Mouse (Mus musculus) midbrain, postnatal 0 days (tissue): ENCODE measurements around the gene Ccna1. TPM values are rescaled to one million over a fixed set of nuclear protein-coding genes. Genes with fewer than 3 reads are reported as not detected.
A peak's percentile ranks its signal among the peaks of the same experiment; 100 is the strongest.

Source experiments
- ATAC-seq: fragments of 200-750 bp; cut with Nextera tagmentation; 2 replicates; pipeline ENCODE4 v1.8.0; 2017; ENCODE audit warnings: moderate number of reproducible peaks, mild to moderate bottlenecking, moderate TSS enrichment, moderate library complexity; ENCODE audit not compliant: low FRiP score
- DNase-seq: peaks from one replicate; pipeline ENCODE4 v3.0.0-alpha.2; 2015; ENCODE audit warnings: low spot score
- H3K27ac ChIP-seq: fragments of 300-500 bp; sonication (generic); 2 replicates; pipeline ENCODE4 v1.5.1; 2014; ENCODE audit warnings: low read depth, mild to moderate bottlenecking, low read length, mixed read lengths
- H3K27me3 ChIP-seq: fragments of 300-500 bp; sonication (generic); 2 replicates; pipeline ENCODE4 v1.6.1; 2014; ENCODE audit warnings: low read length, control low read depth, mixed read lengths; ENCODE audit not compliant: insufficient read depth
- H3K36me3 ChIP-seq: fragments of 300-500 bp; sonication (generic); 2 replicates; pipeline ENCODE4 v1.6.1; 2014; ENCODE audit warnings: low read length, control low read depth, mixed read lengths; ENCODE audit not compliant: insufficient read depth
- H3K4me1 ChIP-seq: fragments of 300-500 bp; sonication (generic); 2 replicates; pipeline ENCODE4 v1.6.1; 2014; ENCODE audit warnings: mild to moderate bottlenecking, control low read depth, antibody characterized with exemption, low read length, mixed read lengths; ENCODE audit not compliant: insufficient read depth
- H3K4me2 ChIP-seq: fragments of 300-500 bp; sonication (generic); 2 replicates; pipeline ENCODE4 v1.6.1; 2014; ENCODE audit warnings: low read depth, mild to moderate bottlenecking, low read length, mixed read lengths; ENCODE audit not compliant: poor library complexity, severe bottlenecking
- H3K4me3 ChIP-seq: fragments of 300-500 bp; sonication (generic); 2 replicates; pipeline ENCODE4 v1.5.1; 2014; ENCODE audit warnings: low read depth, mild to moderate bottlenecking, low read length, moderate library complexity
- H3K9ac ChIP-seq: fragments of 300-500 bp; sonication (generic); replicated peaks from 2 replicates; pipeline ENCODE4 v1.6.1; 2014; ENCODE audit warnings: mild to moderate bottlenecking, low read length, moderate library complexity, mixed read lengths; ENCODE audit not compliant: poor library complexity, severe bottlenecking
- H3K9me3 ChIP-seq: fragments of 300-500 bp; sonication (generic); 2 replicates; pipeline ENCODE4 v1.6.1; 2016; ENCODE audit warnings: low read length, control low read depth
- CTCF ChIP-seq: IDR thresholded peaks from 2 replicates; pipeline ENCODE4 v1.5.1; 2016; ENCODE audit warnings: antibody characterized with exemption, mild to moderate bottlenecking
- WGBS: fragments of 180-500 bp; shearing (Covaris S2); extraction: QIAGEN DNeasy Blood & Tissue Kit; methylation state at CpG from one replicate; pipeline ENCODE4 v1.1.7; 2014; 5-methylcytosine and 5-hydroxymethylcytosine counted together
- polyA plus RNA-seq: library from polyadenylated mRNA; unstranded; fragments of >200 nt; fragmentation: Nextera tagmentation; extraction: Ambion mirVana; gene quantifications from 2 replicates; pipeline ENCODE4 v1.2.1, GENCODE M21; 2015
- total RNA-seq: library from RNA; depleted of rRNA; stranded (reverse); fragments of >200 nt; gene quantifications from 2 replicates; pipeline ENCODE4 v1.2.3, GENCODE M21; 2014

Ccna1 gene
- total and polyA plus RNA-seq, 2 experiments from 2014 or later: 2.9 to 3.6 TPM

DNA sequence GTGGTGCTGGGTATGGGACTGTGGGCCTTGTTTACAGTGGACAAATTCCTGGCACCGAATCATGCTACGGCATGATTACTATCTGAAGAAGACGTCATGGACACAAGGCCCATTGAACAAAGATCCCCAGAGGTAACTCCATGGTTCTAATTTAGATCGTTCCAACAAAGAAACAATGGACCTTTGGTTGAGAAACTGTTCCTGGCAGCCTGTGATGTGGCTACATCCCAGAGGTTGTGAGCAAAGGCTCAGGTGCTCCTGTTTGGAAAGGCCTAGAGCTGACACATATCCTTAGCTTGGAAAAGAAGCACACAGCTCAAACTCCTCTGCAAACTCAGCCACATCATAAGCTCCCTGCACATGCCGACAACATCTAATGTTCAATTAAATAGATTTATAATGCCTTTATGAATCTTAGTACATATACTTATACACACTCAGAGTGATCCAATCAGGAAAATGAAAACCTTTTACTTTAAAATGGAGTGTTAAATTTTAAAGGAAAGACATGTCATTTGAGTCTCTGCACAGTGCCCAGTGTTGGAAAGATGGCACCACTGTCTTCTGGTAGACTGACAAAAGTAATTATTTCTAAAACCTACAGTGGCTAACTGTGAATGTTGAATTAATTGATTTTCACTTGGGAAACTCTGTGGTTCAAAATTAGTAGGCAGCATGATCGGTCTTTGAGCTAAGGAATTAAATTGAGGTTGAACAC lies 19.4 kb upstream of the Ccna1 start:
- no peak for TF ChIP-seq CTCF
- WGBS: 65% methylated on average over 6 of the region's 6 CpGs
- H3K4me1 ChIP-seq: no peaks in the 10 kb centered on the region
- no peak overlapping the region for H3K9ac ChIP-seq
- H3K27me3 ChIP-seq: no peaks in the 10 kb centered on the region
- H3K4me2 ChIP-seq: no peak overlapping the region
- DNase-seq: no peak
- H3K4me3 ChIP-seq: no peak overlapping the region
- no peak for ATAC-seq
- no peaks in the 10 kb centered on the region for H3K9me3 ChIP-seq
- H3K27ac ChIP-seq: no peak overlapping the region
- no peaks in the 10 kb centered on the region for H3K36me3 ChIP-seq

DNA sequence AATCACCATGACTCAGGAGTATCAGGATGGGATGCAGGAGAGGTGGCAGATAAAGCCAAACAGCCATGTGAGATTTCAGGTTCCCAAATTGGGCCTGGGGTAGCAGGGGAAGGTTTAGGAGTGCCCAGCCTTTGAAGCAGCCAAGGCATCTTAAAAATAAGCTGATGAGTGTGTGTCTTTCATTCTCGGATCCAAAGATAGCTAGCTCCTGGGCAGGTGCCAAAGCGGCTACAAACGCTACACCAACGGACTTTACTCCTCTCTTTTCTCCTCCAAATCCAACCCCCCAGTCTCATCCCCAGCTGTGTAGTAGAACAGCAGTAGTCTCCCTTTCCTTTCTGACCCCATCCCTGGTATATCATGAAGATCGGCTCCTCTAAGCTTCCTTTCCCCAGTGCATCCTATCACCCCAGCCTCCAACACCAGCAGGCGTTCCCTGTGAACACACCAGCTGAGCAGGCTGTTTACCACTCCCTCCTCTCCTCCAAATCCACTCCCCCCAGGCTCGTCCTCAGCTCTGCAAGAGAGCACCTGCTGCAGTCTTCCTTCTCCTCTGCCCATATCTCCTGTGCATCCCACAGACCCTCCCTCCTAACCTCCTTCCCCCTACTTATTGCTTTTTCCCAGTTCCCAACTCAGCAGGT lies 12.6 kb upstream of the Ccna1 start:
- Histone ChIP-seq H3K9me3 (no peaks in the 10 kb centered on the region), H3K4me3 (no peak overlapping the region), H3K27ac (no peak overlapping the region), H3K4me1 (no peaks in the 10 kb centered on the region), H3K4me2 (no peak overlapping the region), H3K9ac (no peak overlapping the region), H3K27me3 (no peaks in the 10 kb centered on the region), H3K36me3 (no peaks in the 10 kb centered on the region)
- ATAC-seq: no peak
- WGBS: 40% methylated on average over 7 of the region's 7 CpGs
- TF ChIP-seq CTCF: no peak
- no peak for DNase-seq

DNA sequence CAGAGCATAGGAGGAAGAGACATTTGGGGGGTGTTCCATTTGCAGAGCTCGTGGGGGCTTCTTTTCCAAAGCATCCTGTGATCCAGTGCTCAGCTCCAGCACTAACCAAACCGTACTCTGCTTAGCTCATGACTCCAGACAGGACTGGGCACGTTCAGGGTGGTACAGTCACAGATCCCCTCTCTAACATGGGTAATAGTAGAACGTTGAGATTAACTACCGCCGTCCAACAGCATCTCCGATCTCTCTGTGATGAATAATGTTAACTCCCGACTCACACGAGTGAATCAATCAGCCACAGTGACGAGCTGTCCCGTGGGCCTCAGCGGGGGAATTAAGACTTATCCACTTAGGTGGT lies 11.3 kb upstream of the Ccna1 start:
- TF ChIP-seq CTCF: no peak
- H3K4me3 ChIP-seq: no peak overlapping the region
- H3K9ac ChIP-seq: no peak overlapping the region
- ATAC-seq (no peak), DNase-seq (no peak)
- no peak overlapping the region for H3K27ac ChIP-seq
- H3K9me3 ChIP-seq: no peaks in the 10 kb centered on the region
- no peaks in the 10 kb centered on the region for H3K27me3 ChIP-seq
- WGBS: 48% methylated on average over 12 of the region's 12 CpGs
- H3K4me2 ChIP-seq: no peak overlapping the region
- H3K4me1 ChIP-seq: no peaks in the 10 kb centered on the region
- no peaks in the 10 kb centered on the region for H3K36me3 ChIP-seq

DNA sequence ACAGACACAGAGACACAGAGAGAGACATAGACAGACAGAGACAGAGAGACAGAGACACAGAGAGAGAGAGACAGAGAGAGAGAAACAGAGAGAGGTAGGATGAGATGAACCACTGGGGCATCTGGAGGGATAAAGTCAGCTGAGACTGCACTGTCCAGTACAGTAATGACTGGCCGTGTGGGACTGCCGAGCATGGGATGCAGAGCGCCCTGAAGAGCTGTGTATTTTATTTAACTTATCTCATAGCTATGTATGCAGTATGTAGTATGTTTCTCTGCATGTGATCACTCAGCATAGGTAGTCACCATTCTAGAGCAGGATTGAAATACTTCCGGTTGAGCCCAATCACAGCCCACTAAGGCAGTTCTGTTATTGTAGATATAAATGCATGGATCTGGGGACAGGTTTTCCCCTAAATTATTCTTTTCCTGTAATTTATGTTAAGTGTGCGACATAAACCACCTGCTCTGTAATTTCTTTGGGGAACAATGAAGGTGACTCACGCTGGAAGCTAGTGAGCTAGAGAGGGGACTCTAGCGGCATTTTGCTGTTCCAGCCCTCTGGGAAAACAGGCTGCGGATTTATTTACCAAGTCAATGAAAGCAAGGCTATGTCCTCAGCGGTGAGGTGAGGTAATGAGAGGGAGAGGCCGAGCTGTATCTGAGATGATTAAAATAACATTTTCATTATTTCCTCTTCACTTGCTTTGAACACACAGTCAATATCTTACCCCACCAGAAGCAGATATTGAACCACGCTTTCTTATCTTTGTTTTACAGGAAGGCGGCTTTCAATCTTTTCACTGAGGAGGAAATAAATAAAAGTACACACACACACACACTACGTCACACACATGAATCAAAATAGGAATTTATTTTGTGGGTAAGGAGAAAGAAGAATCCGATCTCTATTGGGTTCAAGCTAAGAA lies 10.7 kb upstream of the Ccna1 start:
- no peak overlapping the region for H3K4me3 ChIP-seq
- 53% methylated on average over 14 of the region's 14 CpGs for WGBS

DNA sequence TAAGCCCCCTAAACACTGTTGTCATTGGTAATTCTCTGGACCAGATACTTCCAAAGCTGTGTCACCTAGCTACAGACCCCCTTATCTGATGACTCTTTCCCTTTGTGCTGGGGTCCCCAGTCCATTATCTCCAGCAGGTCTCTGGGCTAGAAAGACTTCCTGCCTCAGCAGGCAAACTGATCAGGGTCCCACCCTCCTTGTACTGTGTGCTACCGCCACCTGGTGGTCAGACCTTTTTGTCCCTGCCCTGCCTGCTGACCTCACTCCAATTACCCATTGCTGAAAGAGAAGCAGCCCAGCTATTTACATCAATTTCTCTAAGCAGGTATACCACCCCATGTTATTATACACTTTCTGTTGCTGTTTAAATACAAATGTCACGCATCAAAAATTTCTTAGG lies 9.1 kb upstream of the Ccna1 start:
- H3K4me3 ChIP-seq: no peak overlapping the region
- 20% methylated on average over 2 of the region's 2 CpGs for WGBS
- ATAC-seq: peak; percentile 33; the same call in 1 of the 2 replicates
- H3K4me2 ChIP-seq: no peak overlapping the region
- no peak overlapping the region for H3K27ac ChIP-seq
- no peaks in the 10 kb centered on the region for H3K4me1 ChIP-seq
- peak; percentile 80 for TF ChIP-seq CTCF
- H3K9me3 ChIP-seq: no peaks in the 10 kb centered on the region
- no peaks in the 10 kb centered on the region for H3K27me3 ChIP-seq
- H3K9ac ChIP-seq: no peak overlapping the region
- no peaks in the 10 kb centered on the region for H3K36me3 ChIP-seq
- peak; percentile 67 for DNase-seq

More for the DNA sequence above, 10.7 kb upstream of the Ccna1 start:
- H3K9me3 ChIP-seq: no peaks in the 10 kb centered on the region
- no peak overlapping the region for H3K4me2 ChIP-seq
- no peaks in the 10 kb centered on the region for H3K27me3 ChIP-seq
- ATAC-seq: no peak
- no peak for TF ChIP-seq CTCF
- no peaks in the 10 kb centered on the region for H3K4me1 ChIP-seq
- H3K9ac ChIP-seq: no peak overlapping the region
- peak; percentile 47 for DNase-seq
- no peaks in the 10 kb centered on the region for H3K36me3 ChIP-seq
- H3K27ac ChIP-seq: no peak overlapping the region
